In the genomic region with DNA sequence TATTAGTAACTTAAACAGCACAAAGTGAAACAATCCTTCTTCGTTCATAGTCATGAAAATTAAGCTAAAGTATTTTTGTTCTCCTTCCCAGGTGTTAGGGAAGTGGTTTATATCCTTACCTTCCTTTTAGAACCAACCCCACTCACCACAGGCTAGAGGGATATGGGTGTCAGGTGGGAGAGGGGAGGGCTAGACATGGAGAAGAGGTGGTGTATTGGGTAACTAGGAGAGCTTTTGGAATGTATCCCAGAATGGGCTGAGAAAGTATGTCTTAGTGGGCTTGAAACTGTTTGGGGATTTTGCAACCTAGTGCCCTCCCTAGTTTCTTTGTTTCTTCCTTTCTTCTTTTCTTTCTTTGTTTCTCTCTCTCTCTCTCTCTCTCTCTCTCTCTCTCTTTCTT, we compare ENCODE assay signal across 28 mouse cellular contexts. TPM values are rescaled to one million over a fixed set of nuclear protein-coding genes. Genes with fewer than 3 reads are reported as not detected.
DNase-seq lines count a peak whose midpoint lies in the region; ATAC-seq and TF ChIP-seq lines count a peak whose summit lies in the region.
"Had no signal": no experiment of that assay in that cellular context is flagged by ENCODE, and none has a peak within 500 bp of the region (broad histone marks: within the 10 kb centered on the region; RNA-seq: fewer than 3 reads in every experiment).

No protein-coding gene starts in this region.

- H3K4me1 ChIP-seq in lung, embryonic 16.5 days (replicated peaks; ENCODE audit: control insufficient read depth, insufficient read depth, low read length): no peaks in the 10 kb centered on the region; the same call in 1 of the 2 replicates
- H3K4me1 ChIP-seq in lung, adult 2 months (ENCODE audit: control insufficient read depth, insufficient read depth, low read length): no peaks in the 10 kb centered on the region; the same call in 1 of the 2 replicates
- H3K4me1 ChIP-seq: embryonic facial prominence, embryonic 13.5 days; forebrain, embryonic 10.5 days; forebrain, embryonic 13.5 days had no signal

- no peak for TF ChIP-seq POLR2A in lung, adult 2 months (IDR thresholded peaks at IDR 0.05; ENCODE audit: borderline replicate concordance, extremely low read depth, low read depth, low read length)

- DNase-seq in lung, adult 2 months: no peak
- DNase-seq in lung, postnatal 14 days: peak; percentile 12
- no peak for DNase-seq in kidney, postnatal 4 days
- no peak for DNase-seq in heart, adult 8-10 months (ENCODE audit: low spot score)
- DNase-seq in urinary bladder, postnatal 36 days (ENCODE audit: low spot score in 2 of 2): no peak
- DNase-seq: adrenal gland, adult 2 months; adrenal gland, postnatal 14 days; B cell, adult 2 months; cerebellum, adult 11-12 months; cerebellum, adult 8-10 months; cerebellum, postnatal 14 days; gastrocnemius, postnatal 14 days; heart, adult 18-20 months; heart, postnatal 36 days had no signal

- H3K27ac ChIP-seq in lung, embryonic 16.5 days (ENCODE audit: low read length): no peak overlapping the region
- H3K27ac ChIP-seq: embryonic facial prominence, embryonic 13.5 days; forebrain, embryonic 10.5 days; forebrain, embryonic 13.5 days; hindbrain, embryonic 14.5 days; hindbrain, postnatal 0 days had no signal

- WGBS in lung, embryonic 16.5 days: 64% methylated on average over 1 of the region's 1 CpGs
- 52% methylated on average over 1 of the region's 1 CpGs for WGBS in lung, adult 2 months

- ATAC-seq in lung, embryonic 16.5 days (ENCODE audit: low read depth): peak; percentile 61; the same call in 1 of the 2 replicates
- ATAC-seq in hematopoietic stem cell, adult 5-6 weeks (replicated peaks in 1 of 2; ENCODE audit: insufficient read depth in 1 of 2, low FRiP score in 2 of 2, low TSS enrichment in 1 of 2, low read depth in 1 of 2, poor library complexity in 2 of 2, severe bottlenecking in 2 of 2): peak; percentile 28 to 44; a peak in 1 of 4 replicates
- peak; percentile 47 for ATAC-seq in megakaryocyte progenitor cell, adult 5-6 weeks (replicated peaks; ENCODE audit: poor library complexity)
- ATAC-seq: forebrain, embryonic 13.5 days; forebrain, embryonic 16.5 days; hindbrain, postnatal 0 days; inflammation-experienced regulatory T-cells, adult 6 months; intestine, embryonic 16.5 days had no signal

- H3K4me2 ChIP-seq in lung, embryonic 16.5 days (ENCODE audit: low read depth, low read length): no peak overlapping the region
- H3K4me2 ChIP-seq: embryonic facial prominence, embryonic 13.5 days; forebrain, embryonic 13.5 days; heart, embryonic 11.5 days; hindbrain, embryonic 14.5 days had no signal

- H3K27me3 ChIP-seq in lung, embryonic 16.5 days (ENCODE audit: control insufficient read depth, insufficient read depth, low read depth, low read length): no peaks in the 10 kb centered on the region
- H3K27me3 ChIP-seq: CH12.LX; embryonic facial prominence, embryonic 13.5 days; forebrain, embryonic 13.5 days had no signal

- no peak overlapping the region for H3K4me3 ChIP-seq in lung, embryonic 16.5 days (ENCODE audit: low read length)
- H3K4me3 ChIP-seq in lung, adult 2 months (replicated peaks; ENCODE audit: extremely low read depth, low read depth, low read length): no peak overlapping the region
- H3K4me3 ChIP-seq: embryonic facial prominence, embryonic 13.5 days; forebrain, embryonic 10.5 days; forebrain, embryonic 13.5 days had no signal

- no peak for TF ChIP-seq CTCF in lung, adult 2 months (IDR thresholded peaks at IDR 0.05; ENCODE audit: insufficient read depth, low read length)

- no peaks in the 10 kb centered on the region for H3K9me3 ChIP-seq in lung, embryonic 16.5 days (ENCODE audit: control insufficient read depth, low read length)
- H3K9me3 ChIP-seq: embryonic facial prominence, embryonic 13.5 days; forebrain, embryonic 10.5 days; forebrain, embryonic 13.5 days; G1E had no signal

- H3K36me3 ChIP-seq in lung, embryonic 16.5 days (ENCODE audit: control insufficient read depth, insufficient read depth, low read length): no peaks in the 10 kb centered on the region
- H3K36me3 ChIP-seq: embryonic facial prominence, embryonic 13.5 days; forebrain, embryonic 10.5 days; G1E had no signal

- H3K9ac ChIP-seq in lung, embryonic 16.5 days (ENCODE audit: low read length): no peak overlapping the region
- H3K9ac ChIP-seq: embryonic facial prominence, embryonic 13.5 days; forebrain, embryonic 13.5 days; hindbrain, embryonic 14.5 days had no signal

RNA-seq across cellular contexts. Expression of gene St3gal6, which starts 30.6 kb away (rescaled TPM):
- polyA plus RNA-seq in lung, embryonic 16.5 days (2015; fragmentation: Nextera tagmentation; extraction: Ambion mirVana): 33.7 and 34.7 TPM in 2 replicates
- 38.8 and 60.1 TPM in 2 replicates for polyA plus RNA-seq in lung, adult 2 months (2012; rRNA removed)
- 8.4 and 17.6 TPM in 2 replicates for total RNA-seq in hematopoietic stem cell, adult 5-6 weeks (2017)
- total RNA-seq in megakaryocyte progenitor cell, adult 5-6 weeks (2015): 2.8 and 4.5 TPM in 2 replicates
- total RNA-seq in megakaryocyte progenitor cell, adult 5-6 weeks (2017): 4.0 and 8.0 TPM in 2 replicates
- total RNA-seq in heart, adult 8-10 months (2022): 10 to 100 TPM; 38.1 to 49.1 (median 44.8) TPM
